Mouse (Mus musculus) thymus, adult 2 months (tissue): Measurements from ENCODE around the gene Sema6c.

ENCODE experiments used
- CTCF ChIP-seq: fragments of 200-500 bp; IDR thresholded peaks from 2 replicates; pipeline ENCODE4 v1.5.1; 2012; ENCODE audit warnings: mild to moderate bottlenecking, control low read depth, low read length, moderate library complexity, borderline replicate concordance; ENCODE audit not compliant: control insufficient read depth, poor library complexity, insufficient read depth; ENCODE audit errors: extremely low read depth
- POLR2A ChIP-seq: fragments of 200-500 bp; IDR thresholded peaks from 2 replicates; pipeline ENCODE4 v1.6.1; 2012; ENCODE audit warnings: mild to moderate bottlenecking, low read length, control low read depth, moderate library complexity; ENCODE audit not compliant: control insufficient read depth, poor library complexity, insufficient read depth; ENCODE audit errors: extremely low read depth

DNA sequence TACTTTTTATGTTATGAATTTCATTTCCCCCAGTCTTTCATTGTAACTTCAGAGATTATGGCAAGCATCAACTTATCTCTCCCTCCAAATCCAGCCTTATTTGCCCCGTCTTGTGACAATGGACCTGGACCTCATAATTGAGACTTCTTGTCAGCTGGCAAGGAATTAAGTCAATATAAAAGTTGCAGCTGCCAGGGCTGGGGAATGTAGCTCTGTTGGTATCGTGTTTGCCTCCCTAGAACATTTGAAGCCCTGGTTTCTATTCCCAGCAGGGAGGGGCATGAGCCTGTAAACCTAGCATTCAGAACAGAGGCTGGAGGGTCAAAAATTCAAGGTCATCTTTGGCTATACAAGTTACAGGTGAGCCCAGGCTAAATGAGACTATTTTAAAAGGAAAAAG lies 35.5 kb downstream of the Sema6c start:
- TF ChIP-seq POLR2A (no peak), CTCF (no peak)
